Mouse (Mus musculus) ES-E14 (cell line): ENCODE results near the gene Wipf2. TPM values are rescaled to one million over a fixed set of nuclear protein-coding genes. Genes with fewer than 3 reads are reported as not detected.

Experiments used
- DNase-seq: peaks from one replicate; pipeline ENCODE4 v3.0.0-alpha.2; 2013; ENCODE audit warnings: low read depth, low spot score
- H3K27ac ChIP-seq: 2 replicates; pipeline ENCODE4 v1.5.1; 2012; ENCODE audit warnings: low read depth, mild to moderate bottlenecking, low read length, moderate library complexity, mixed read lengths; ENCODE audit not compliant: poor library complexity, insufficient read depth, severe bottlenecking
- H3K36me3 ChIP-seq: 2 replicates; pipeline ENCODE4 v1.6.1; 2012; ENCODE audit warnings: mild to moderate bottlenecking, low read length, moderate library complexity, mixed read lengths; ENCODE audit not compliant: control insufficient read depth, poor library complexity, insufficient read depth, severe bottlenecking
- H3K4me1 ChIP-seq, 2 experiments: fragments of 150-350 bp in 1 of 2; sonication (generic) in 1 of 2; 2 replicates each; pipeline ENCODE4 v1.6.1; 2012; ENCODE audit warnings: low read length in 2 of 2, mild to moderate bottlenecking in 1 of 2, mixed read lengths in 1 of 2; ENCODE audit not compliant: control insufficient read depth in 2 of 2, insufficient read depth in 2 of 2, poor library complexity in 1 of 2
- H3K4me3 ChIP-seq, 2 experiments: fragments of 150-350 bp in 1 of 2; sonication (generic) in 1 of 2; 2 replicates each; pipeline ENCODE4 v1.5.1; 2012; ENCODE audit warnings: low read length in 2 of 2, low read depth in 1 of 2, mild to moderate bottlenecking in 1 of 2, mixed read lengths in 1 of 2; ENCODE audit not compliant: insufficient read depth in 1 of 2, poor library complexity in 1 of 2, severe bottlenecking in 1 of 2
- H3K9ac ChIP-seq: 2 replicates; pipeline ENCODE4 v1.6.1; 2012; ENCODE audit warnings: low read depth, mild to moderate bottlenecking, low read length, mixed read lengths; ENCODE audit not compliant: poor library complexity, insufficient read depth, severe bottlenecking
- H3K9me3 ChIP-seq: fragments of 150-350 bp; sonication (generic); 2 replicates; pipeline ENCODE4 v1.6.1; 2012; ENCODE audit warnings: low read depth, mild to moderate bottlenecking, low read length; ENCODE audit not compliant: control insufficient read depth, insufficient read depth
- CHD2 ChIP-seq: IDR thresholded peaks from 2 replicates; pipeline ENCODE4 v1.6.1; 2014; ENCODE audit warnings: mild to moderate bottlenecking, low read depth, low read length, inconsistent platforms
- HCFC1 ChIP-seq: IDR thresholded peaks from 2 replicates; pipeline ENCODE4 v1.6.1; 2012; ENCODE audit warnings: low read length, inconsistent platforms, borderline replicate concordance; ENCODE audit not compliant: insufficient read depth
- MAFK ChIP-seq: IDR thresholded peaks from 2 replicates; pipeline ENCODE4 v1.6.1; 2014; ENCODE audit warnings: mild to moderate bottlenecking, low read depth, low read length, inconsistent platforms; ENCODE audit not compliant: insufficient read depth
- ZC3H11A ChIP-seq: IDR thresholded peaks from 2 replicates; pipeline ENCODE4 v1.6.1; 2012; ENCODE audit warnings: low read depth, mild to moderate bottlenecking, inconsistent platforms, low read length, borderline replicate concordance
- ZNF384 ChIP-seq: IDR thresholded peaks from 2 replicates; pipeline ENCODE4 v1.6.1; 2012; ENCODE audit warnings: low read depth, low read length, inconsistent platforms
- in situ Hi-C, 2 experiments: fragments of 600-800 bp; cut with MboI; formaldehyde crosslinking; loops; one replicate each; pipeline ENCODE4 v1.15.1; 2025; ENCODE audit warnings: low sequenced_read_pairs in 2 of 2, inconsistent platforms in 1 of 2; ENCODE audit not compliant: unreplicated experiment in 2 of 2
- total RNA-seq: library from RNA; depleted of rRNA; stranded (reverse); fragments of 300-350 nt; gene quantifications from 2 replicates; pipeline ENCODE4 v1.2.3, GENCODE M21; 2012; rRNA removed

The Wipf2 gene
- total RNA-seq, 1 experiment: 5.8 TPM

- Histone ChIP-seq H3K4me1 (peaks cover 6 to 42% of the 10 kb centered on the region in 2 experiments; a peak in 3 of 4 replicates), H3K36me3 (peaks cover 7% of the 10 kb centered on the region; the same call in 1 of the 2 replicates), H3K4me3 (no peak overlapping the region), H3K9ac (no peak overlapping the region), H3K27ac (peak overlapping the region; percentile 89; the same call in 1 of the 2 replicates), H3K9me3 (no peaks in the 10 kb centered on the region)
- in situ Hi-C loops: no loop called here
- TF ChIP-seq MAFK: 0 out of 2 replicates have a peak, but pooled peaks have one; percentile 2
- TF ChIP-seq ZNF384: peak; percentile 77
- TF ChIP-seq ZC3H11A: no peak
- no peak for TF ChIP-seq CHD2
- TF ChIP-seq HCFC1: no peak
- DNase-seq: no peak
Measured at GRCm38 (mm10) chr11:98952111-98952510, 88.7 kb downstream of the Wipf2 start.

GRCm38 (mm10) chr11:98952736-98953135 lies 89.3 kb downstream of the Wipf2 start:
- TF ChIP-seq CHD2: no peak
- TF ChIP-seq HCFC1: no peak
- H3K27ac ChIP-seq: peak overlapping the region; percentile 89
- H3K36me3 ChIP-seq: peaks cover 7% of the 10 kb centered on the region; the same call in 1 of the 2 replicates
- no peak for DNase-seq
- H3K9me3 ChIP-seq: no peaks in the 10 kb centered on the region
- in situ Hi-C loops: no loop called here
- peaks cover 6 to 42% of the 10 kb centered on the region in 2 experiments; a peak in 3 of 4 replicates for H3K4me1 ChIP-seq
- H3K9ac ChIP-seq: no peak overlapping the region
- no peak overlapping the region for H3K4me3 ChIP-seq

DNA sequence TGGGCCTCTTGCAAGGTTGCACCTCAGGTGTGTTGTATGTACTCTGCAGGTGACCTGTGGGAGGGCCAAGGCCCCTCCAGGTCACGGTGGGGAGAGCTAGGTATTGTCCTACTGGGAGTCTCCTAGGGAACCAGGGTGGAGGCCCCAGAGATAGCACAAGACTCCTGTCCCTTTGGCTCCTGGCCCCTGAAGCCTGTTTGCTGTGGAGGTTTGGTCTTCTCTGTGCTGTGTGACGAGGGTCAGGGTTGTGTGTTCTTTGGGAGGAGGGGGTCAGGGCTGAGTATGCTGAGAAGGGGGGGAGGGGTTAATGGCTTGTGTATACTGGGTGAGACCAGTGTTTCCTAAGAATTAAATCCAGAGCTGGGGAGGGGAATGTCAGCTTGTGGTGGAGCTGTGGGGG lies 89.9 kb downstream of the Wipf2 start:
- Histone ChIP-seq H3K27ac (peak overlapping the region; percentile 89), H3K9ac (peak overlapping the region; percentile 35; the same call in 1 of the 2 replicates), H3K4me3 (peak overlapping the region in 1 of 2 experiments; percentile 9; a peak in 1 of 4 replicates), H3K4me1 (peaks cover 6 to 42% of the 10 kb centered on the region in 2 experiments; a peak in 3 of 4 replicates), H3K9me3 (no peaks in the 10 kb centered on the region), H3K36me3 (peaks cover 7% of the 10 kb centered on the region; the same call in 1 of the 2 replicates)
- in situ Hi-C loops: no loop called here
- no peak for DNase-seq
- TF ChIP-seq HCFC1 (no peak), CHD2 (no peak)

DNA sequence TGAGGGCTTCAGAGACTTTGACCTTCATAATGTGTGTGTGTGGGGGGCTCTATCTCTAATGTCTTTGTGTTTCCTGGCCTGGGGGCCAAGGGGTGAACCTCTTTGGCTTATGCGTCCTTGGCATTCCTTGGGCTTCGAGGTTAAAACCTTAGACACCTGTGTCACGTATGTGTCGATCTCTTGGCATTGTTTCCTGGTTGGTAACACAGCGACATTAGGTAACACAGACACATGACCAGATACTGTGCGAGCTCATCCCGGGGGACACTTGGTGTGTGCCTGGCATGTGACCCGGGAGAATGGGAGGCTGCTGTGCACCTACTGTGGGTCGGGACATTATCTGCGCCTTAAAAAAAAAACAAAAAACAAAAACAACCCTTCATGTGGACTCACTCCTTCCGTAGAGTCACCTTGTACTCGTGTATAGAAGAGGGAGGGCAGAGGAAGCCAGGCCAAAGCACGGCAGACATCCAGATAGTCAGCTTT lies 90.4 kb downstream of the Wipf2 start:
- DNase-seq: no peak
- TF ChIP-seq HCFC1 (no peak), ZC3H11A (no peak), CHD2 (no peak), MAFK (no peak), ZNF384 (no peak)
- in situ Hi-C loops: no loop called here
- peaks cover 7% of the 10 kb centered on the region; the same call in 1 of the 2 replicates for H3K36me3 ChIP-seq
- H3K9me3 ChIP-seq: no peaks in the 10 kb centered on the region
- H3K27ac ChIP-seq: peak overlapping the region; percentile 89
- peak overlapping the region; percentile 40 to 47 for H3K4me3 ChIP-seq
- H3K9ac ChIP-seq: peak overlapping the region; percentile 46; the same call in 1 of the 2 replicates
- peaks cover 6 to 43% of the 10 kb centered on the region in 2 experiments; a peak in 3 of 4 replicates for H3K4me1 ChIP-seq

- H3K9ac ChIP-seq: peak overlapping the region; percentile 46; the same call in 1 of the 2 replicates
- H3K9me3 ChIP-seq: no peaks in the 10 kb centered on the region
- TF ChIP-seq MAFK: no peak; the same call in 1 of the 2 replicates
- TF ChIP-seq ZNF384: no peak
- TF ChIP-seq CHD2: 0 out of 2 replicates have a peak, but pooled peaks have one; percentile 13
- TF ChIP-seq ZC3H11A: no peak
- no peak for TF ChIP-seq HCFC1
- in situ Hi-C loops: no loop called here
- peak overlapping the region; percentile 89 for H3K27ac ChIP-seq
- peak overlapping the region; percentile 40 to 47 for H3K4me3 ChIP-seq
- peaks cover 7% of the 10 kb centered on the region; the same call in 1 of the 2 replicates for H3K36me3 ChIP-seq
- DNase-seq: no peak
- peaks cover 9 to 44% of the 10 kb centered on the region in 2 experiments for H3K4me1 ChIP-seq
Measured at GRCm38 (mm10) chr11:98954373-98954772, 90.9 kb downstream of the Wipf2 start.

Other genes with a start within 250 kb of the Wipf2 start
- gene Gm12355, start 238.0 kb upstream of the Wipf2 start, total RNA-seq: 2.2 and 2.9 TPM in 2 replicates
- not detected in 2 replicates for gene Gsdma3, start 237.3 kb upstream of the Wipf2 start, total RNA-seq
- gene Gsdma2, start 216.9 kb upstream of the Wipf2 start, total RNA-seq: not detected in 2 replicates
- gene Gsdma, start 199.3 kb upstream of the Wipf2 start, total RNA-seq: 0.16 and 0.40 TPM in 2 replicates
- 376 and 408 TPM in 2 replicates for gene Psmd3, start 181.1 kb upstream of the Wipf2 start, total RNA-seq
- 0.18 TPM in 1 of 2 replicates, not detected in the other for gene Csf3, start 162.4 kb upstream of the Wipf2 start, total RNA-seq
- 53.5 and 75.7 TPM in 2 replicates for gene Med24, start 134.2 kb upstream of the Wipf2 start, total RNA-seq
- gene Thra, start 123.0 kb upstream of the Wipf2 start, total RNA-seq: 7.7 and 9.0 TPM in 2 replicates
- 2.9 and 3.3 TPM in 2 replicates for gene Nr1d1, start 88.3 kb upstream of the Wipf2 start, total RNA-seq
- 18.3 and 27.1 TPM in 2 replicates for gene Msl1, start 68.1 kb upstream of the Wipf2 start, total RNA-seq
- 11.7 and 14.6 TPM in 2 replicates for gene Casc3, start 58.7 kb upstream of the Wipf2 start, total RNA-seq
- gene Rapgefl1, start 26.9 kb upstream of the Wipf2 start, total RNA-seq: 0.98 and 1.4 TPM in 2 replicates
- 32.7 and 51.3 TPM in 2 replicates for gene Cdc6, start 44.2 kb downstream of the Wipf2 start, total RNA-seq
- gene Rara, start 64.2 kb downstream of the Wipf2 start, total RNA-seq: 25.8 and 30.1 TPM in 2 replicates
- gene Gjd3, start 119.4 kb downstream of the Wipf2 start, total RNA-seq: 0.27 and 1.7 TPM in 2 replicates
- 353 and 381 TPM in 2 replicates for gene Top2a, start 160.6 kb downstream of the Wipf2 start, total RNA-seq
- gene Igfbp4, start 177.6 kb downstream of the Wipf2 start, total RNA-seq: 31.5 and 38.8 TPM in 2 replicates
- 1.1 and 1.2 TPM in 2 replicates for gene Tns4, start 225.7 kb downstream of the Wipf2 start, total RNA-seq